Mouse (Mus musculus): ENCODE results near the gene Hic2. TPM values are rescaled to one million over a fixed set of nuclear protein-coding genes. Genes with fewer than 3 reads are reported as not detected.
A peak's percentile ranks its signal among the peaks of the same experiment; 100 is the strongest.

Gene Hic2
- polyA plus RNA-seq, 1 experiment from 2014 or later: 10.6 TPM

GRCm38 (mm10) chr16:17261341-17261740, 28.0 kb downstream of the Hic2 start:
- 100% methylated on average over 1 of the region's 1 CpGs for WGBS
- no peak overlapping the region for H3K4me2 ChIP-seq (replicated peaks)
- H3K9me3 ChIP-seq: no peaks in the 10 kb centered on the region
- H3K36me3 ChIP-seq: peaks cover 51% of the 10 kb centered on the region
- no peak for ATAC-seq (ENCODE audit: insufficient number of reproducible peaks, insufficient read depth, low FRiP score, low TSS enrichment)
- H3K27ac ChIP-seq: no peak overlapping the region
- no peaks in the 10 kb centered on the region for H3K4me1 ChIP-seq
- H3K9ac ChIP-seq: no peak overlapping the region
- H3K27me3 ChIP-seq: no peaks in the 10 kb centered on the region
- H3K4me3 ChIP-seq: no peak overlapping the region

GRCm38 (mm10) chr16:17266113-17266512, 32.7 kb downstream of the Hic2 start:
- H3K36me3 ChIP-seq: 0 out of 2 replicates have a peak, but pooled peaks cover 6% of the 10 kb centered on the region
- no peak for ATAC-seq (ENCODE audit: insufficient number of reproducible peaks, insufficient read depth, low FRiP score, low TSS enrichment)
- no peak overlapping the region for H3K4me3 ChIP-seq
- no peak overlapping the region for H3K9ac ChIP-seq
- H3K4me1 ChIP-seq: no peaks in the 10 kb centered on the region
- H3K4me2 ChIP-seq (replicated peaks): no peak overlapping the region
- 79% methylated on average over 3 of the region's 3 CpGs for WGBS
- 0 out of 2 replicates have a peak, but pooled peaks cover 3% of the 10 kb centered on the region for H3K9me3 ChIP-seq
- H3K27me3 ChIP-seq: no peaks in the 10 kb centered on the region
- no peak overlapping the region for H3K27ac ChIP-seq

- Histone ChIP-seq H3K36me3 (no peaks in the 10 kb centered on the region), H3K9ac (no peak overlapping the region), H3K4me3 (no peak overlapping the region), H3K4me1 (no peaks in the 10 kb centered on the region), H3K27me3 (no peaks in the 10 kb centered on the region), H3K27ac (no peak overlapping the region), H3K9me3 (0 out of 2 replicates have a peak, but pooled peaks cover 3% of the 10 kb centered on the region), H3K4me2 (replicated peaks) (no peak overlapping the region)
- no peak for ATAC-seq (ENCODE audit: insufficient number of reproducible peaks, insufficient read depth, low FRiP score, low TSS enrichment)
- 76% methylated on average over 5 of the region's 5 CpGs for WGBS
These were observed 34.6 kb downstream of the Hic2 start for GRCm38 (mm10) chr16:17267937-17268336.

GRCm38 (mm10) chr16:17269872-17270271, 36.5 kb downstream of the Hic2 start:
- WGBS: 90% methylated on average over 5 of the region's 5 CpGs
- no peak for ATAC-seq (ENCODE audit: insufficient number of reproducible peaks, insufficient read depth, low FRiP score, low TSS enrichment)
- Histone ChIP-seq H3K9ac (no peak overlapping the region), H3K9me3 (0 out of 2 replicates have a peak, but pooled peaks cover 3% of the 10 kb centered on the region), H3K4me1 (no peaks in the 10 kb centered on the region), H3K36me3 (no peaks in the 10 kb centered on the region), H3K4me3 (no peak overlapping the region), H3K27me3 (no peaks in the 10 kb centered on the region), H3K27ac (no peak overlapping the region), H3K4me2 (replicated peaks) (no peak overlapping the region)

GRCm38 (mm10) chr16:17271124-17271523, 37.8 kb downstream of the Hic2 start:
- Histone ChIP-seq H3K4me2 (replicated peaks) (no peak overlapping the region), H3K9me3 (0 out of 2 replicates have a peak, but pooled peaks cover 3% of the 10 kb centered on the region), H3K4me3 (no peak overlapping the region), H3K4me1 (no peaks in the 10 kb centered on the region), H3K27me3 (no peaks in the 10 kb centered on the region), H3K27ac (no peak overlapping the region), H3K36me3 (no peaks in the 10 kb centered on the region), H3K9ac (no peak overlapping the region)
- no peak for ATAC-seq (ENCODE audit: insufficient number of reproducible peaks, insufficient read depth, low FRiP score, low TSS enrichment)
- 70% methylated on average over 4 of the region's 4 CpGs for WGBS

- H3K9me3 ChIP-seq: 0 out of 2 replicates have a peak, but pooled peaks cover 3% of the 10 kb centered on the region
- H3K4me3 ChIP-seq: no peak overlapping the region
- H3K36me3 ChIP-seq: no peaks in the 10 kb centered on the region
- H3K4me2 ChIP-seq (replicated peaks): no peak overlapping the region
- H3K9ac ChIP-seq: no peak overlapping the region
- 77% methylated on average over 6 of the region's 6 CpGs for WGBS
- no peak for ATAC-seq (ENCODE audit: insufficient number of reproducible peaks, insufficient read depth, low FRiP score, low TSS enrichment)
- no peak overlapping the region for H3K27ac ChIP-seq
- peaks cover 2% of the 10 kb centered on the region; the same call in 1 of the 2 replicates for H3K4me1 ChIP-seq
- peaks cover 4% of the 10 kb centered on the region for H3K27me3 ChIP-seq
These were observed 38.5 kb downstream of the Hic2 start for GRCm38 (mm10) chr16:17271856-17272255.

- no peak for ATAC-seq (ENCODE audit: insufficient number of reproducible peaks, insufficient read depth, low FRiP score, low TSS enrichment)
- Histone ChIP-seq H3K9ac (peak within 1 kb of the TSS; percentile 35), H3K4me1 (peaks cover 16% of the 10 kb centered on the region), H3K4me3 (peak within 1 kb of the TSS; percentile 55), H3K27ac (no peak within 1 kb of the TSS), H3K36me3 (peaks cover 11% of the 10 kb centered on the region; the same call in 1 of the 2 replicates), H3K9me3 (no peaks in the 10 kb centered on the region), H3K27me3 (peaks cover 32% of the 10 kb centered on the region), H3K4me2 (replicated peaks) (peak within 1 kb of the TSS; percentile 86)
- WGBS: 59% methylated on average over 7 of the region's 7 CpGs
These were observed 42.3 kb downstream of the Hic2 start, which contains the start of gene Tmem191c for GRCm38 (mm10) chr16:17275721-17276120. Gene Tmem191c, plus strand, starts transcription at chr16:17276077.

- Histone ChIP-seq H3K27ac (no peak overlapping the region), H3K4me3 (peak overlapping the region; percentile 55), H3K27me3 (peaks cover 32% of the 10 kb centered on the region), H3K9me3 (no peaks in the 10 kb centered on the region), H3K4me1 (peaks cover 16% of the 10 kb centered on the region), H3K9ac (peak overlapping the region; percentile 35), H3K4me2 (replicated peaks) (peak overlapping the region; percentile 86), H3K36me3 (peaks cover 18% of the 10 kb centered on the region; the same call in 1 of the 2 replicates)
- ATAC-seq (ENCODE audit: insufficient number of reproducible peaks, insufficient read depth, low FRiP score, low TSS enrichment): peak; percentile 85
- WGBS: under 1% methylated on average over 62 of the region's 62 CpGs
These were observed 43.1 kb downstream of the Hic2 start for GRCm38 (mm10) chr16:17276164-17277151.

- peak overlapping the region; percentile 86 for H3K4me2 ChIP-seq (replicated peaks)
- H3K27ac ChIP-seq: no peak overlapping the region
- peaks cover 16% of the 10 kb centered on the region for H3K4me1 ChIP-seq
- H3K36me3 ChIP-seq: peaks cover 29% of the 10 kb centered on the region
- H3K9ac ChIP-seq: peak overlapping the region; percentile 37
- H3K4me3 ChIP-seq: peak overlapping the region; percentile 55
- peaks cover 32% of the 10 kb centered on the region for H3K27me3 ChIP-seq
- ATAC-seq (ENCODE audit: insufficient number of reproducible peaks, insufficient read depth, low FRiP score, low TSS enrichment): no peak; the same call in 1 of the 2 replicates
- WGBS: 2% methylated on average over 60 of the region's 61 CpGs
- H3K9me3 ChIP-seq: no peaks in the 10 kb centered on the region
These were observed 44.2 kb downstream of the Hic2 start for GRCm38 (mm10) chr16:17277342-17278211.

GRCm38 (mm10) chr16:17280471-17280870, 47.1 kb downstream of the Hic2 start:
- H3K36me3 ChIP-seq: peaks cover 55% of the 10 kb centered on the region
- H3K4me3 ChIP-seq: no peak overlapping the region
- no peak overlapping the region for H3K27ac ChIP-seq
- 91% methylated on average over 11 of the region's 11 CpGs for WGBS
- no peaks in the 10 kb centered on the region for H3K9me3 ChIP-seq
- H3K4me1 ChIP-seq: peaks cover 16% of the 10 kb centered on the region
- ATAC-seq (ENCODE audit: insufficient number of reproducible peaks, insufficient read depth, low FRiP score, low TSS enrichment): no peak
- H3K4me2 ChIP-seq (replicated peaks): no peak overlapping the region
- no peak overlapping the region for H3K9ac ChIP-seq
- H3K27me3 ChIP-seq: peaks cover 32% of the 10 kb centered on the region

GRCm38 (mm10) chr16:17283151-17283550, 49.8 kb downstream of the Hic2 start:
- 85% methylated on average over 6 of the region's 6 CpGs for WGBS
- Histone ChIP-seq H3K4me3 (no peak overlapping the region), H3K4me1 (peaks cover 1% of the 10 kb centered on the region), H3K9me3 (no peaks in the 10 kb centered on the region), H3K27me3 (peaks cover 15% of the 10 kb centered on the region), H3K36me3 (peaks cover 73% of the 10 kb centered on the region), H3K9ac (no peak overlapping the region), H3K4me2 (replicated peaks) (no peak overlapping the region), H3K27ac (no peak overlapping the region)
- ATAC-seq (ENCODE audit: insufficient number of reproducible peaks, insufficient read depth, low FRiP score, low TSS enrichment): no peak
